Mouse (Mus musculus) midbrain, embryonic 11.5 days (tissue): ENCODE measurements around the gene Med31. TPM values are rescaled to one million over a fixed set of nuclear protein-coding genes. Genes with fewer than 3 reads are reported as not detected.
A peak's percentile ranks its signal among the peaks of the same experiment; 100 is the strongest.
"Not testable (repeated sequence)": the region's sequence is repeated elsewhere in the genome, so short reads cannot be mapped to it uniquely, and the experiment has no call there.

ENCODE experiments used
- ATAC-seq: fragments of 200-750 bp; cut with Nextera tagmentation; 2 replicates; pipeline ENCODE4 v1.8.0; 2017; ENCODE audit warnings: moderate TSS enrichment, moderate library complexity; ENCODE audit not compliant: low FRiP score
- DNase-seq: peaks from one replicate; pipeline ENCODE4 v3.0.0; 2015; ENCODE audit warnings: low spot score; ENCODE audit errors: missing footprints
- H3K27ac ChIP-seq: fragments of 300-500 bp; sonication (generic); 2 replicates; pipeline ENCODE4 v1.5.1; 2014; ENCODE audit warnings: low read depth, low read length
- H3K27me3 ChIP-seq: fragments of 300-500 bp; sonication (generic); 2 replicates; pipeline ENCODE4 v1.6.1; 2014; ENCODE audit warnings: mild to moderate bottlenecking, low read length, moderate library complexity, mixed read lengths; ENCODE audit not compliant: control insufficient read depth, insufficient read depth
- H3K36me3 ChIP-seq: fragments of 300-500 bp; sonication (generic); 2 replicates; pipeline ENCODE4 v1.6.1; 2014; ENCODE audit warnings: mild to moderate bottlenecking, low read length, moderate library complexity, mixed read lengths; ENCODE audit not compliant: control insufficient read depth, insufficient read depth
- H3K4me1 ChIP-seq: fragments of 300-500 bp; sonication (generic); 2 replicates; pipeline ENCODE4 v1.6.1; 2014; ENCODE audit warnings: low read length; ENCODE audit not compliant: control insufficient read depth, insufficient read depth
- H3K4me2 ChIP-seq: fragments of 300-500 bp; sonication (generic); 2 replicates; pipeline ENCODE4 v1.6.1; 2014; ENCODE audit warnings: mild to moderate bottlenecking, moderate library complexity
- H3K4me3 ChIP-seq: fragments of 300-500 bp; sonication (generic); 2 replicates; pipeline ENCODE4 v1.5.1; 2014; ENCODE audit warnings: low read depth, low read length
- H3K9ac ChIP-seq: fragments of 300-500 bp; sonication (generic); 2 replicates; pipeline ENCODE4 v1.6.1; 2014; ENCODE audit warnings: low read length
- H3K9me3 ChIP-seq: fragments of 300-500 bp; sonication (generic); 2 replicates; pipeline ENCODE4 v1.6.1; 2016; ENCODE audit warnings: low read length; ENCODE audit not compliant: control insufficient read depth
- WGBS: fragments of 180-500 bp; shearing (Covaris S2); extraction: QIAGEN DNeasy Blood & Tissue Kit; methylation state at CpG from one replicate; pipeline ENCODE4 v1.1.7; 2014; 5-methylcytosine and 5-hydroxymethylcytosine counted together
- polyA plus RNA-seq: library from polyadenylated mRNA; unstranded; fragments of >200 nt; fragmentation: Nextera tagmentation; extraction: Ambion mirVana; gene quantifications from 2 replicates; pipeline ENCODE4 v1.2.1, GENCODE M21; 2014

The Med31 gene
- polyA plus RNA-seq, 1 experiment from 2014 or later = 56.7 TPM

- H3K27me3 ChIP-seq = no peaks in the 10 kb centered on the region
- H3K27ac ChIP-seq = no peak overlapping the region
- H3K4me1 ChIP-seq = no peaks in the 10 kb centered on the region
- H3K36me3 ChIP-seq = peaks cover 8% of the 10 kb centered on the region; the same call in 1 of the 2 replicates
- H3K4me2 ChIP-seq = no peak overlapping the region
- no peak overlapping the region for H3K9ac ChIP-seq
- ATAC-seq (no peak), DNase-seq (peak; percentile 66)
- H3K4me3 ChIP-seq = no peak overlapping the region
- WGBS = 90% methylated on average over 4 of the region's 4 CpGs
- no peaks in the 10 kb centered on the region for H3K9me3 ChIP-seq
These were observed 34.3 kb downstream of the Med31 start for GRCm38 (mm10) chr11:72181136-72181535.

- H3K4me1 ChIP-seq = no peaks in the 10 kb centered on the region
- no peaks in the 10 kb centered on the region for H3K27me3 ChIP-seq
- DNase-seq (peak; percentile 80), ATAC-seq (no peak)
- WGBS = 91% methylated on average over 5 of the region's 5 CpGs
- H3K36me3 ChIP-seq = peaks cover 8% of the 10 kb centered on the region; the same call in 1 of the 2 replicates
- H3K27ac ChIP-seq = no peak overlapping the region
- no peak overlapping the region for H3K9ac ChIP-seq
- H3K9me3 ChIP-seq = no peaks in the 10 kb centered on the region
- no peak overlapping the region for H3K4me2 ChIP-seq
- H3K4me3 ChIP-seq = no peak overlapping the region
These were observed 34.8 kb downstream of the Med31 start for GRCm38 (mm10) chr11:72180556-72180955.

GRCm38 (mm10) chr11:72176553-72176952 lies 38.8 kb downstream of the Med31 start:
- ATAC-seq (no peak), DNase-seq (peak; percentile 75)
- H3K27me3 ChIP-seq = no peaks in the 10 kb centered on the region
- H3K9ac ChIP-seq = no peak overlapping the region
- H3K9me3 ChIP-seq = no peaks in the 10 kb centered on the region
- H3K4me2 ChIP-seq = no peak overlapping the region
- H3K4me3 ChIP-seq = no peak overlapping the region
- 45% methylated on average over 3 of the region's 3 CpGs for WGBS
- no peak overlapping the region for H3K27ac ChIP-seq
- H3K36me3 ChIP-seq = peaks cover 11% of the 10 kb centered on the region
- H3K4me1 ChIP-seq = no peaks in the 10 kb centered on the region

DNA sequence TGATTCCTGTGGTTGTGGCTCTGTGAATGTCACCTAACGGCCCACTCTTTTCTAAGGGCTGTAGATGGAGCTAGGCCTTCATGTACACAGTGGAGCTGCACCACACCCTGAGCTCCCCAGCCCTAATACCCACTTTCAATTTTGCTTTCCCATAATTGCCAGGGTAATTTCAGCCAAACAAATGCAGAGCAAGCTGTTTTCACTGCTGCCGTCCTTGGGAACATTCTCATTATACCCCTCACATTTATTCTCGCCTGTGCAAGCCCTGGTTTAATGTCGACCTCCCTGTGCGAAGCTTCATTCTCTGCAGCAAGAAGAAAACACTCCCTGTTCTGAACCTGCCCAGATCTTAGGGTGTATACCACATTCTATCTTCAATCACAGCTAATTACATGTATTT lies 39.4 kb downstream of the Med31 start:
- Histone ChIP-seq H3K4me3 (no peak overlapping the region), H3K4me1 (no peaks in the 10 kb centered on the region), H3K27me3 (no peaks in the 10 kb centered on the region), H3K9me3 (no peaks in the 10 kb centered on the region), H3K27ac (no peak overlapping the region), H3K36me3 (peaks cover 10% of the 10 kb centered on the region), H3K9ac (no peak overlapping the region), H3K4me2 (no peak overlapping the region)
- WGBS = 88% methylated on average over 5 of the region's 5 CpGs
- DNase-seq (peak; percentile 54), ATAC-seq (no peak)

- no peak for ATAC-seq
- no peak overlapping the region for H3K4me3 ChIP-seq
- peaks cover 10% of the 10 kb centered on the region for H3K36me3 ChIP-seq
- H3K9ac ChIP-seq = no peak overlapping the region
- DNase-seq = no peak
- 97% methylated on average over 6 of the region's 6 CpGs for WGBS
- H3K4me2 ChIP-seq = no peak overlapping the region
- H3K27ac ChIP-seq = no peak overlapping the region
- H3K4me1 ChIP-seq = no peaks in the 10 kb centered on the region
- no peaks in the 10 kb centered on the region for H3K9me3 ChIP-seq
- H3K27me3 ChIP-seq = no peaks in the 10 kb centered on the region
These were observed 40.7 kb downstream of the Med31 start for GRCm38 (mm10) chr11:72174721-72175120.

DNA sequence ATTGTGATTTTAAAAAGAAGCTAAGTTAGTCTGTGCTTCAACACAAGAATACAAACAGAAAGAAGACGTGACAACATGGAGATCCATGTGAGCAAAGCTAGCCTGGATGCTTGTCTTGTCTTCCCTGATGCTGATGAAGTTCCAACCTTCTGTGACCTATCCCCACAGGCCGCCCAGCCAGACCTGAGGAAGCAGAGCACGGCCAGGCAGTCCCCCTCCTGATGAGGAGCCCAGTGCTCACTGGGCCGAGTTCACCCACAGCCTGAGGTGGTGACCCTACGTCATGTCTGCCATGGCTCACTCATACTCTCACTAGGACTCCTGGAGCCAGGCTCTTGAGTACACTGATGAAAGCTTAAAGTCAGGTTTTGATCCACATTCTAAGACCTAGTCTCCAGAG lies 41.9 kb downstream of the Med31 start:
- ATAC-seq = no peak
- H3K36me3 ChIP-seq = peaks cover 13% of the 10 kb centered on the region

GRCm38 (mm10) chr11:72171906-72172305 lies 43.5 kb downstream of the Med31 start:
- peaks cover 12% of the 10 kb centered on the region for H3K36me3 ChIP-seq
- peak; percentile 57 for DNase-seq
- H3K4me2 ChIP-seq, H3K4me1 ChIP-seq, H3K27ac ChIP-seq, H3K9me3 ChIP-seq, H3K27me3 ChIP-seq, H3K9ac ChIP-seq, ATAC-seq, H3K4me3 ChIP-seq: not testable (repeated sequence)
- WGBS = 89% methylated on average over 4 of the region's 4 CpGs

More for the DNA sequence above, 41.9 kb downstream of the Med31 start:
- no peaks in the 10 kb centered on the region for H3K27me3 ChIP-seq
- no peak overlapping the region for H3K4me3 ChIP-seq
- H3K27ac ChIP-seq = no peak overlapping the region
- no peaks in the 10 kb centered on the region for H3K9me3 ChIP-seq
- no peak overlapping the region for H3K9ac ChIP-seq
- H3K4me1 ChIP-seq = no peaks in the 10 kb centered on the region
- no peak overlapping the region for H3K4me2 ChIP-seq
- WGBS = 90% methylated on average over 5 of the region's 5 CpGs
- peak; percentile 14 for DNase-seq

GRCm38 (mm10) chr11:72169871-72170270 lies 45.5 kb downstream of the Med31 start:
- no peak for ATAC-seq

DNA sequence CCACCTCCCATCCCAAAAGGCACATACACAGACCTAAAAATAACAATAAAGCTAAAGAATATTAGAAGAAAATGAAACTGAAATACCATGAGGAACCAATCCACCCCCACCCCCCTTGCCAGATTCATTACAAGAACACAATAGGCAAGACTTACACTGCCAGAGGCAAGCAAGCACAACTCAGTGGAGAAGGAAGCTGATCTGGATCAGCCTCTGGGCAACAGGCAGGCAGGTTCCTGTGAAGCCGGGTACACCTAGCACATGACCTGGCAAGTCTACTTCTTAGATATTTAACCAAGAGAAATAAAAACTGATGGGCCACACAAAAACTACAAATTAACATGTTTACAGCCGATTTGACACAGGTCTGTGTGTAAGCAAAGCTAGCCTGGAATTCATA lies 52.2 kb downstream of the Med31 start:
- DNase-seq = no peak
- Histone ChIP-seq H3K9me3 (no peaks in the 10 kb centered on the region), H3K4me2 (no peak overlapping the region), H3K4me1 (no peaks in the 10 kb centered on the region), H3K9ac (no peak overlapping the region), H3K36me3 (peaks cover 14% of the 10 kb centered on the region; the same call in 1 of the 2 replicates), H3K4me3 (no peak overlapping the region), H3K27me3 (no peaks in the 10 kb centered on the region), H3K27ac (no peak overlapping the region)
- no peak for ATAC-seq
- 93% methylated on average over 2 of the region's 2 CpGs for WGBS

More at GRCm38 (mm10) chr11:72169871-72170270, 45.5 kb downstream of the Med31 start:
- H3K9me3 ChIP-seq = no peaks in the 10 kb centered on the region
- 80% methylated on average over 4 of the region's 4 CpGs for WGBS
- H3K4me2 ChIP-seq = no peak overlapping the region
- H3K9ac ChIP-seq = no peak overlapping the region
- H3K4me1 ChIP-seq = no peaks in the 10 kb centered on the region
- DNase-seq = peak; percentile 26
- no peak overlapping the region for H3K4me3 ChIP-seq
- no peak overlapping the region for H3K27ac ChIP-seq
- peaks cover 11% of the 10 kb centered on the region for H3K36me3 ChIP-seq
- H3K27me3 ChIP-seq = no peaks in the 10 kb centered on the region
